Mouse (Mus musculus) liver, embryonic 14.5 days (tissue): ENCODE results near the gene Sez6l.

ENCODE experiments used
- CTCF ChIP-seq: IDR thresholded peaks from 2 replicates; pipeline ENCODE4 v1.5.1; 2016; ENCODE audit warnings: antibody characterized with exemption, low read depth, control low read depth
- EP300 ChIP-seq: IDR thresholded peaks from 2 replicates; pipeline ENCODE4 v1.6.1; 2016; ENCODE audit warnings: antibody characterized with exemption, low read depth

DNA sequence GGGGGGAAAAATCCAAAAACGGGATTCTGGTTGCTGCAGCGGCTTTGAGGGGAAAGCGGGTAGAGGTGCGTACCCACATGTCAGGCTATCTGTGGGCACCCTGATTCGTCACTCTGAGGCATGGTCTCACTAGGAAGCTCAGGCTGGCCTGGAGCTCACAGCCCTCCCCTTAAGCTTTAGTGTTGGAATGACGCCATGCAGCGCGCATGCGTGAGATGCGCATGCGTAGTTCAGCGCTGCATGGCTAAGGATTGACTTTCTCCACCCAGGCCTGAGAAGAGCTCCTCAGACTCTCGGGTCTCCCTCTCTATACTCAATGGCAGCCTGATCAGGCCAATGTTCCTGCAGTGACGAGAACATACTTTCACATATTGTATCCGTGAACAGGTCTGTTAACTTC is 24.2 kb downstream of the Sez6l start:
- no peak for TF ChIP-seq CTCF
- TF ChIP-seq EP300 = no peak
